Mouse (Mus musculus) hindbrain, postnatal 0 days (tissue): ENCODE measurements around the gene Mlh3. TPM values are rescaled to one million over a fixed set of nuclear protein-coding genes. Genes with fewer than 3 reads are reported as not detected.

Experiments
- ATAC-seq: fragments of 200-750 bp; cut with Nextera tagmentation; 2 replicates; pipeline ENCODE4 v1.8.0; 2017; ENCODE audit warnings: mild to moderate bottlenecking, moderate TSS enrichment, moderate library complexity
- DNase-seq: peaks from one replicate; pipeline ENCODE4 v3.0.0-alpha.2; 2015; ENCODE audit warnings: low spot score
- H3K27ac ChIP-seq: fragments of 300-500 bp; sonication (generic); 2 replicates; pipeline ENCODE4 v1.5.1; 2014; ENCODE audit warnings: mild to moderate bottlenecking
- H3K27me3 ChIP-seq: fragments of 300-500 bp; sonication (generic); 2 replicates; pipeline ENCODE4 v1.6.1; 2014; ENCODE audit warnings: low read length, mixed read lengths; ENCODE audit not compliant: insufficient read depth
- H3K36me3 ChIP-seq: fragments of 300-500 bp; sonication (generic); 2 replicates; pipeline ENCODE4 v1.6.1; 2014; ENCODE audit warnings: low read length, mixed read lengths; ENCODE audit not compliant: insufficient read depth
- H3K4me1 ChIP-seq: fragments of 300-500 bp; sonication (generic); 2 replicates; pipeline ENCODE4 v1.6.1; 2014; ENCODE audit warnings: antibody characterized with exemption, low read length, mixed read lengths; ENCODE audit not compliant: insufficient read depth
- H3K4me2 ChIP-seq: fragments of 300-500 bp; sonication (generic); 2 replicates; pipeline ENCODE4 v1.6.1; 2014; ENCODE audit warnings: low read depth, mild to moderate bottlenecking, low read length, moderate library complexity, mixed read lengths
- H3K4me3 ChIP-seq: fragments of 300-500 bp; sonication (generic); 2 replicates; pipeline ENCODE4 v1.5.1; 2014; ENCODE audit warnings: low read length
- H3K9ac ChIP-seq: fragments of 300-500 bp; sonication (generic); replicated peaks from 2 replicates; pipeline ENCODE4 v1.6.1; 2014; ENCODE audit warnings: mild to moderate bottlenecking, low read length, moderate library complexity, mixed read lengths
- H3K9me3 ChIP-seq: fragments of 300-500 bp; sonication (generic); 2 replicates; pipeline ENCODE4 v1.6.1; 2016; ENCODE audit warnings: low read length, mixed read lengths
- CTCF ChIP-seq: IDR thresholded peaks from 2 replicates; pipeline ENCODE4 v1.5.1; 2016; ENCODE audit warnings: antibody characterized with exemption, control low read depth, low read depth
- WGBS: fragments of 180-500 bp; shearing (Covaris S2); extraction: QIAGEN DNeasy Blood & Tissue Kit; methylation state at CpG from one replicate; pipeline ENCODE4 v1.1.7; 2014; 5-methylcytosine and 5-hydroxymethylcytosine counted together
- polyA plus RNA-seq: library from polyadenylated mRNA; unstranded; fragments of >200 nt; fragmentation: Nextera tagmentation; extraction: Ambion mirVana; gene quantifications from 2 replicates; pipeline ENCODE4 v1.2.1, GENCODE M21; 2015
- total RNA-seq: library from RNA; depleted of rRNA; stranded (reverse); fragments of >200 nt; gene quantifications from 2 replicates; pipeline ENCODE4 v1.2.3, GENCODE M21; 2014

Gene Mlh3
- total and polyA plus RNA-seq, 2 experiments from 2014 or later: 4.9 to 5.5 TPM

GRCm38 (mm10) chr12:85208687-85209199 is 61.7 kb downstream of the Mlh3 start:
- 27% methylated on average over 7 of the region's 7 CpGs for WGBS

DNA sequence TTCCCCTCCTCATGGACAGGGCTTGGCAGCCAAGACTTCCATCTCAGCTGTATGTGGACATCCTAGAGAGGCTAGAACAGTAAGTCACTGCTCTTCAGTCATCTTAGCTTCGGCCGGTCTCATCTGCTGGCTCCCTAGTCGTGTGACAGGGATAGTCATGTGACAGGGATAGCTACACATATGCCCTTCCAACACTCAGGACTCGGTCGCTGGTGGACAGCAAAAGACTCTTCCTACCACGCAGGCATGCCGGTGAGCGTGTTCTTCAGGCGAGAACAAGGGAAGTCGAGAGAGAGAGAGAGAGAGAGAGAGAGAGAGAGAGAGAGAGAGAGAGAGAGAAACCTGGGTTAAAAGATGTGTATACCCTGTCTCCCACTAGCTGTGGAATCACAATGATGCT is 65.0 kb downstream of the Mlh3 start:
- WGBS: 90% methylated on average over 10 of the region's 10 CpGs
- DNase-seq (no peak), ATAC-seq (no peak)
- no peak overlapping the region for H3K27ac ChIP-seq
- TF ChIP-seq CTCF: no peak
- H3K36me3 ChIP-seq: no peaks in the 10 kb centered on the region
- no peaks in the 10 kb centered on the region for H3K9me3 ChIP-seq
- no peak overlapping the region for H3K9ac ChIP-seq
- no peak overlapping the region for H3K4me3 ChIP-seq
- H3K4me2 ChIP-seq: no peak overlapping the region
- peaks cover 8% of the 10 kb centered on the region for H3K4me1 ChIP-seq
- H3K27me3 ChIP-seq: no peaks in the 10 kb centered on the region

More at GRCm38 (mm10) chr12:85208687-85209199, 61.7 kb downstream of the Mlh3 start:
- Histone ChIP-seq H3K27ac (no peak overlapping the region), H3K4me2 (no peak overlapping the region), H3K4me3 (no peak overlapping the region), H3K9me3 (no peaks in the 10 kb centered on the region), H3K9ac (no peak overlapping the region), H3K36me3 (no peaks in the 10 kb centered on the region), H3K27me3 (no peaks in the 10 kb centered on the region), H3K4me1 (0 out of 2 replicates have a peak, but pooled peaks cover 2% of the 10 kb centered on the region)
- DNase-seq (no peak), ATAC-seq (no peak)
- no peak for TF ChIP-seq CTCF

DNA sequence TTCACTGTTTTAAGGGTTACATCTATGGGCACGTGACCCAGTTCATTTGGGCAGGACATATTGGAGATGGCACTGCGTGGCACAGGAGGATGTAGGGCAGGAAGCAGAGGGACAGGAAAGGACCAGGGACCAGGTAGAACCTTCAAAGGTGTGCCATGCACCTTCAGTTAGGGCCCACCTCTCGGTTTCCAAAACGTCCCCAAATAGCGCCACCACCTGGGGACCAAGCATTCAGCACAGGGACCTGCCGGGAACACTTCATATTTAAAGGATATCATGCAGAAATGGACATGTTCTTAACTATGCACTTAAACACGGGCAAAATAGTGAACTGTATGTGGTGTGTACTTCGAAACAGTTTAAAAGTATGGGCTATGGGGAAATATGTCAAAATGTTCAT is 66.3 kb downstream of the Mlh3 start:
- Histone ChIP-seq H3K4me3 (no peak overlapping the region), H3K4me1 (peaks cover 5% of the 10 kb centered on the region), H3K9me3 (no peaks in the 10 kb centered on the region), H3K36me3 (no peaks in the 10 kb centered on the region), H3K9ac (no peak overlapping the region), H3K4me2 (no peak overlapping the region), H3K27me3 (no peaks in the 10 kb centered on the region), H3K27ac (no peak overlapping the region)
- ATAC-seq: no peak
- DNase-seq: no peak
- no peak for TF ChIP-seq CTCF
- 50% methylated on average over 8 of the region's 8 CpGs for WGBS

GRCm38 (mm10) chr12:85203699-85204098 is 66.7 kb downstream of the Mlh3 start:
- no peaks in the 10 kb centered on the region for H3K27me3 ChIP-seq
- TF ChIP-seq CTCF: no peak
- no peaks in the 10 kb centered on the region for H3K9me3 ChIP-seq
- no peaks in the 10 kb centered on the region for H3K36me3 ChIP-seq
- no peak overlapping the region for H3K27ac ChIP-seq
- no peak overlapping the region for H3K4me3 ChIP-seq
- DNase-seq (no peak), ATAC-seq (no peak)
- H3K4me1 ChIP-seq: peaks cover 5% of the 10 kb centered on the region
- H3K9ac ChIP-seq: no peak overlapping the region
- no peak overlapping the region for H3K4me2 ChIP-seq
- 80% methylated on average over 5 of the region's 5 CpGs for WGBS

DNA sequence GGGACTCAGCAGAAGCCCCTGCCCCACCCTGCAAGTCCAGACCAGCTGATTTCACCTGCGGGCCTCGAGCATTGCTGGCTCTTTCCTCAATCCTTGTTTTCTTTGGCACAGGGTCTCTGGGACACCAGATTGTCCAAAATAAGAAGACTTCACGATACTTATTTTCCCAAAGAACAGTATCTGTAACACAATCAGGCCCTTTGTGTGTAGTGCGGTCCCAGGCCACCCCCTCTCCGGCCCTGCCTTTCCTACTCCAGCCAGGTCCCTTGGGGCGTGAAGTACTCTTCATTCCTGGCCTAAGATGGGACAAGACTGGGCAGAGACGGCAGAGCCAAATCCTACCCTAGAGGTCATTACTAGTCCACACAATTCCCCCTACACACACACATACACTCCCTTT is 68.2 kb downstream of the Mlh3 start:
- H3K4me1 ChIP-seq: peaks cover 5% of the 10 kb centered on the region
- ATAC-seq: no peak
- TF ChIP-seq CTCF: no peak
- no peaks in the 10 kb centered on the region for H3K27me3 ChIP-seq
- no peak for DNase-seq
- H3K27ac ChIP-seq: no peak overlapping the region
- no peaks in the 10 kb centered on the region for H3K36me3 ChIP-seq
- WGBS: 86% methylated on average over 7 of the region's 7 CpGs
- H3K9me3 ChIP-seq: no peaks in the 10 kb centered on the region
- no peak overlapping the region for H3K4me2 ChIP-seq
- no peak overlapping the region for H3K9ac ChIP-seq
- H3K4me3 ChIP-seq: no peak overlapping the region

DNA sequence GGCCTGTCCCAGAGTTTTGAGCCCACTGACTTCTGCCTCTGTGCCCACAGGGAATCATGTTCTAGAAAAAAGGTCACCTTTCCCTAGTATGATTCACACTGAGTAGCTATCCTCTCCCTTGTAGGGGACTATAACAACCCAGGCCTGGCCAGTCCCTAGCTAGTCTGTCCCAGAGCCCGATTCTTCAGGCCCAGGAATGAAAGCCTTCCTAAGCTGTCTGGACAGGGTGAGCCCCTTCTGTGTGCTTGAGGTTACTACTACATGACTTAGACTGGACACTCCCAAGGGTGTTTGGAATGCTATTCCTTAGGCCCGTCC is 68.6 kb downstream of the Mlh3 start:
- DNase-seq: no peak
- H3K27ac ChIP-seq: peak overlapping the region; percentile 66; the same call in 1 of the 2 replicates
- WGBS: 80% methylated on average over 2 of the region's 2 CpGs
- H3K4me1 ChIP-seq: peaks cover 5% of the 10 kb centered on the region
- ATAC-seq: no peak
- H3K36me3 ChIP-seq: no peaks in the 10 kb centered on the region
- no peak overlapping the region for H3K4me2 ChIP-seq
- no peak overlapping the region for H3K4me3 ChIP-seq
- H3K9me3 ChIP-seq: no peaks in the 10 kb centered on the region
- H3K27me3 ChIP-seq: no peaks in the 10 kb centered on the region
- no peak overlapping the region for H3K9ac ChIP-seq
- no peak for TF ChIP-seq CTCF

DNA sequence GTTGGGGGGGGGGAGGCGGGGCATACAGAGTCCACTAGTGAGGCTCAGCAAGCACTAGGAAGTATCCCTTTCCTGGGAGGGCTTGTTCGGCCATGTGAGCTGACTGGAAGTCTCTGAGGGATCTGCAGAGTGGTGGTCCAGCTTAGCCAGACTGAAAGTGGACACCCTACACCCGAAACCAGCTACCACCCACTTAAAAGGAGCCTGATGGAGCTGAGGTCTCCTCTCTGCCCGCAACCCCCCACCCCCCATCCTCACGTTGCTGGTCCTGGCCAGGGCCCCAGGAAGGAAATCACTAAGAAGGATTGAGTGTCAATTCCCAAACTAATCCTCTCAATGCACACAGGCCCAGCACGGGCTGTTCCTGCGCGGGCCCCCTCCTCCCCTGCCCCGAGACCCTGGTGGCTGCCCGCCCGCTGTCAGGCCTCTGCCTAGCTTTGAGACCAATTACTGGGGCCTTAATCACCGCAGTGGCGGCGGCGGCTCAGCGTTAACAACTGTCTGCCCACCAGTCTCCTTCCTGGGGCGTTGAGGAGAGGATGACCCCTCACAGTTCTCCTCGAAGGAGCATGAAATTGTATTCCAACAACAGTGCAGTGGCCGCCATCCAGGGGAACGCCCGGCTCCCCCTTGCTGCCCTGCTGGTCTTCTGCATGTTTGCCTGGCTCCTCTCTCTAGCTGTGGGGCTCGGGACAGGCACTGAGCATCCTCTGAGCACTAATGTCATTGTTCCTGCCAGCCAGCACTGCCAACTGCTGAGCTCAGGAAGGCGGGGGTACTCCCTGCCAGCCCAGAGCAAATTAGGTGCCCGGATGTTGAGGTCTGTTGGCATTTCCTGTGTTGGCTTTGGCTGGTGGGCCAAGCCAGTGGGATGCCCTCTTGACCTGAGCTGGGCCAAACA is 69.2 kb downstream of the Mlh3 start:
- no peaks in the 10 kb centered on the region for H3K9me3 ChIP-seq
- DNase-seq (peak; percentile 73), ATAC-seq (peak; percentile 92)
- H3K4me2 ChIP-seq: peak overlapping the region; percentile 13; the same call in 1 of the 2 replicates
- peaks cover 5% of the 10 kb centered on the region for H3K4me1 ChIP-seq
- no peaks in the 10 kb centered on the region for H3K27me3 ChIP-seq
- peak; percentile 36; the same call in 1 of the 2 replicates for TF ChIP-seq CTCF
- WGBS: 17% methylated on average over 24 of the region's 24 CpGs
- H3K4me3 ChIP-seq: no peak overlapping the region
- no peaks in the 10 kb centered on the region for H3K36me3 ChIP-seq
- no peak overlapping the region for H3K9ac ChIP-seq
- peak overlapping the region; percentile 66; the same call in 1 of the 2 replicates for H3K27ac ChIP-seq
